Mouse (Mus musculus) mouse embryonic stem cell (cell line): Measurements from ENCODE around the gene Cdc42.

Source experiments
- in situ Hi-C, 2 experiments: fragments of 300-500 bp; cut with MboI; formaldehyde crosslinking; loops; 1 replicate in 1 of 2; 3 replicates in 1 of 2; pipeline ENCODE4 v1.14.3; 2019 to 2020; ENCODE audit warnings: low sequenced_read_pairs in 2 of 2, low pct_unique_long_range_greater_than_20kb in 1 of 2, mixed read lengths in 1 of 2; ENCODE audit not compliant: unreplicated experiment in 1 of 2

Cdc42 gene

DNA sequence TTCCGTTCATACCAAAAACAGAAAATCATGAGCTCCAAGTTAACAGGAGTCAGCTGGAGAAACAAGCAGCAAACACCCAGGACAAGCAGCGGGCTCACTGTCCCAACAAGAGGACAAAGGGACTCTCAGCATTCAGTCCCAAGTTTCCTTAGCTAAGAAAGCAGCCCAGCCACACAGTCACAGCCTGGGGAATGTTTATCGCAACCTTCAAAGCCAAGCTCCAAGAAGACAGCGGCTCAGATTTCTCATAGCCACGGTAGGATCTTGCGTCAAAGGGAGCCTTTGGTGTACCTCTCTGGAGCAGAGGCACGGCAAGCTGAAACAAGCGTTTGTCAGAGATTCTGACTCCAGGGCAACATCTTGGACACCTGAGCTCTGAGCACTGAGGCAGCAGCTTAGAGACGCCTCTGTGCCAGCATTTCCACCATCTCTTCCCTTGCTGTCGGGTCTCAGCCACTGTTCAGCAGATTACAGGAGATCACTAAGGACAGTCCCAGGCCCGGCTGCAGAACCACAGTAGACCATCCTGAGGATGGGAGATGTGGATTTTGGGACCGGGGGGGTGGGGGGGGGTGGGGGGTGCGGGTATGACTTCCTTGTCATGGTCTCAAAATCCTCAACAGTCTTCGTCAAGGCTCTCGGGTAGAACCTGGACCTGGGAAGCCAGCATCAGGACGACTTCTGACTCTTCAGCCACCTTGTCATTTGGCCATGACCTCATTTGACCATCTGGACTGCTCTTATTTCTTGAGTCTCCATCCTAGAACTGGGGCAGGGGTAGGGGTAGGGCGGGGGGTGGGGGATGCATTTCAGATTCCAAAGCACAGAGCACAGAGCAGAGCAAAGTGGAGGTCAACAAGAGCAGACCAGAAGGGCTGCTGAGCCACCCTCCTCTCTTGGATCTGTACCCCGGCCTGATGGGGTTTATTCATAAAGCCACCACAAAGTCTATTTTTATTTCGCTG lies 18.1 kb upstream of the Cdc42 start:
- in situ Hi-C loops: no loop called here

DNA sequence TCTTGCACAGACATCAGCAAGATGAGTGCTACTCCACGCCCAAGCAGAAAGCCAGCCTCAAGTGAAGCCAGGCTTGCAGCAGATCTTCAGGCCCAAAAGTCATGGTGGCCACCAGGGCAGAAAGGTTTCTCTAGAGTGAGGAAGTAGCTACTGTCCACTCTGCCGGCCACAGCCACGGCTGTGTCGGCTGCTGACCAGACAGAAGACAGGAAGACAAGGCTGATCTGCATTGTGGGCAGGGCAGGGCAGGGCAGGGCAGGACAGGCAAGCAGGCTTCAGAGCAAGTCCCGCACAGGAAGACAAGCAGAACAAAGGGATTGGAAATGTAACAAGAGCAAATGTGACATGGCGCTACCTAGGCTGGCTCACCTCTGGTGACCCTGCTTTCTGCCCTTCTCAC lies 16.2 kb upstream of the Cdc42 start:
- in situ Hi-C loops: no loop called here

DNA sequence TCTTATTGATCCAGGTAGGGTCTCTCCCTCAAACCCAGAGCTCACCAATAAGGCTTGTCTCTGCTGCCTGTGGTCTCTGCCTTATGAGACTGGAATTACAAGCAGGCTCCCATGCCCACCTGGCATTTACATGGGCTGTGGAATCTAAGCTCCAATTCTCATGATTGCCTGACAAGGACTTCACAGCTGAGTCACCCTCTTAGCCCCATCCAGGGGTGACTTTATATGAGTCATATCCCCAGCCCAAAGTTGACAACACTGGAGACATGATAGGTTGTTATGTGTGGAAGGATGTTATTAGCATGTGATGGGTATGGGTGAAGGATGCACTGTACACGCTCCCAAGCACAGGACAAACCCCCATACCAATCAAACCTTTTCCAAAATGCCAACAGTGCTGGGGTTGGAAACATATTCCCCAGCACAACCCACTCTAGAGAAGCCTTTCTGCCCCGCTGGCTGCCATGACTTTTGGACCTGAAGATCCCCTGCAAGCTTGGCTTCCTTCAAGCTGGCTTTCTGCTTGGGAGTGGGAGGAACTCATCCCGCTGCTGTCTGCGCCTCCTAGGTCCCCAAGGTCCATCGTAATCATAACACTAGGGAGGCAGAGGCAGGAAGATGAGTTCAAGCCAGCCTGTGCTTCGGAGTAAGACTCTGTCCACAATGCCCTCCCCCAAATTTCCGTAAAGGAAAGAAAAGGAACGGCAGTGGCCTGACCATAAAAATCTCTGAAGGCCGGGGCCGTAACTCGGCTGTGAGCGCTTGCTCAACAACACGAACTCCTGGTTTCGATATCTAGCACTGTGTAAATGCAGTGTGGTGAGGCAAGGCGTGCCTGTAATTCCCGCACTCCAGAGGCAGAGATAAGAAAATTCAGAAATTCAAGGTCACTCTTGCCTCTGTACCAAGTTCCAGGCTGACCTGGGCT lies 14.3 kb upstream of the Cdc42 start:
- in situ Hi-C loops: no loop called here

DNA sequence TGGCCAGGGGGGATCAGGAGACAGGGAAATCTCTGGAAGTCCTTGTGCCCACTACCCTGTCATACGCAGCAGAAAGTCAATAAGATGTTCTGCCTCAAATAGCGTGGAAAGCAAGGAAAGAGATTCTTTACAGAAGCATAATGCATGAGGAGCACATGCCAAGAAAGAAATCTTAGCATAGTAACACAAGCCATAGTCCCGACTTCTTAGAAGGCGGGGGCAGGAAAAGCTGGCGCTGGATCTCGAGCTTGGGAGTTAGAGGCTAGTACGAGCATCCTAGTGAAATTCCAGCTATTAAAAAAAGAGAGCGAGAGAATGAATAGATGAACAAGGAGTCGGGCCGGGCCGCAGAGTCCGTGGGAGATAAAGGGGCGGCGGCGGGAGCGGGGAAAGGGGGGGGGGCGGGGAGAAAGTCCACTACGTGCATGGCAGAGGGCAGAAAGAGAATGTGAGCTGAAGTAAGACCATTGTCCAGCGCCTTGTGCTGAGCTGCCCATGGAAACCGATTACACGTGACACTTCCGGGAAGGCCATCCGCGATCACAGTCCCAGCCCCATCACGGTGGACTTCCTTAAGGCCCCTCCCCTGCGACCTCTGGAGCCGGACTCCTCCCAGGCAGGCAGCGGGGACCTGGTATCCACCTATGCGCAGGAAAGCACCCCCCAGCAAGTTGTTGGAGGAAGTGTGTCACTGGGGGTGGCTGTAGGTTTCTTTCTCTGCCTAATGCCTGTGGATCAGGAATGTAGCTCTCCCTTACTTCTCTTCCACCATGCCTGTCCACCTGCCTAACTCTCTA lies 12.6 kb upstream of the Cdc42 start:
- in situ Hi-C loops: no loop called here

DNA sequence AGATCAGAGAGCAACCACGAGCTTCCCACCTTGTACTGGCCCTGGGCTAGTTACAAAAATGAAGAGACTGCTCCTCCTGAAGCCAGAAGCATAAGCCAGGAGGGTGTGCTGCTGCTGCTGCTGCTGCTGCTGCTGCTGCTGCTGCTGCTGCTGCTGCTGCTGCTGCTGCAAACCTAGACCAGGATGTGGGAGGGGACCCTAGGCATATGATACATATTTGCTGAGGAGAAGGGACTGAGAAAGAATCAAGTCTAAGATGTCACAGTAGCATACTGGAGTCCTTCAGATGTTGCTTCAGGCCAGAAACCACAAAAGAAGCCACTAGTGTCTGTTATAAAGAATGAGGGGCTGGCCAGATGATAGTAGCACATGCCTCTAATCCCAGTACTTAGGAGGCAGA lies 10.7 kb upstream of the Cdc42 start:
- in situ Hi-C loops: no loop called here

DNA sequence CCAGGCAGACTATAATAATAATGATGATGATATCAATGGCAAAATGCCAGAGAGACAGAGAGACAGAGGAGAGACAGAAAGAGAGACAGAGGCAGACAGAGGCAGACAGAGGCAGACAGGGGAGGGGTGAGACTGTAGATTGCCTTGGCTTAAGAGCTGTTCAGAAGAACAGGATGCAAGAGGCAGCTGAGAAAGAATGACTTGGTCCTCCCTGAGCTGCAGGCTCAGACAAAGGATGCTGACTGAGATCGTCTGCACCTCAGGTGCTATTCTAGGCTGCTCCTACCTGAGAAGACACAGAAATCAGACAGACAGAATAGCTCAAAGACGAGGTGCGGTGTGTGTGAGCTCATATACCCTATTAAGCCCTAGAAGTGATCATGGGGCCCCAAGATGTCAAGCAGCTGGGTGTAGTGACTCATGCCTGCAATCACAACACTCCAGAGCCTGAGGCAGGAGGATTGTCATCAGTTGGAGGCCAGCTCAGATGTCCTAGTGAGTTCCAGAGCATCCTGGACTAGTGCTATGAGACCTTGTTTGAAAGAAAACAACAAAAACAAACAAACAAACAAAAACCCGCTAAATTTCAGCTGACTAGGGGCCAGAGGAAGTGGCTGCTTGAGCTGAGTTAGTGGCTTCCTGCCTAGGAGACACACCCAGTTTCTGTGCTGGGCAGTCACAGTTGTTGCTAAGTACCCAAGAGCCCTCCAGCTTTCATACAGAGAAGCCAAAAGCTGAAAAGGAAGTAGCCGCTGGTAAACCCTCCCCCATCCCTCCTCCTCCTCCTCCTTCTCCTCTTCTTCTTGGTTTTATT lies 10.0 kb upstream of the Cdc42 start:
- in situ Hi-C loops: no loop called here

DNA sequence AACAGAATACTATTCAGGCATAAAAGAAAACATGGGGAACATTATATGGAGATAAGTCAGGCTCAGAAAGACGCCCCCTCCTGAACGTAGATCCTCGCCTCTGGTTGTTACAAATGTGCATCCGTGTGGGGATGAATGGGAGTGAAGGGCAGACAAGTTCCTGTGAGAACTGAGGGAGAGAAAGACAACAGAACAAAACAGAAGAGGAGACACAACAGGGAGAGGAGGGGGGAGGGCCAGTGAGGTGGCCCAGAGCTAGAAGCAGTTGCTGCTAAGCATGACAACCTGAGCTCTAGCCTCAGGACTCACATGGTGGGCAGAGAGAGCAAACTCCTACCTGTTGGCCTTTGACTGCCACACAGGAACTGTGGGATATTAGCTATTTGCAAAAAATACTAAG lies 8.6 kb upstream of the Cdc42 start:
- in situ Hi-C loops: no loop called here

DNA sequence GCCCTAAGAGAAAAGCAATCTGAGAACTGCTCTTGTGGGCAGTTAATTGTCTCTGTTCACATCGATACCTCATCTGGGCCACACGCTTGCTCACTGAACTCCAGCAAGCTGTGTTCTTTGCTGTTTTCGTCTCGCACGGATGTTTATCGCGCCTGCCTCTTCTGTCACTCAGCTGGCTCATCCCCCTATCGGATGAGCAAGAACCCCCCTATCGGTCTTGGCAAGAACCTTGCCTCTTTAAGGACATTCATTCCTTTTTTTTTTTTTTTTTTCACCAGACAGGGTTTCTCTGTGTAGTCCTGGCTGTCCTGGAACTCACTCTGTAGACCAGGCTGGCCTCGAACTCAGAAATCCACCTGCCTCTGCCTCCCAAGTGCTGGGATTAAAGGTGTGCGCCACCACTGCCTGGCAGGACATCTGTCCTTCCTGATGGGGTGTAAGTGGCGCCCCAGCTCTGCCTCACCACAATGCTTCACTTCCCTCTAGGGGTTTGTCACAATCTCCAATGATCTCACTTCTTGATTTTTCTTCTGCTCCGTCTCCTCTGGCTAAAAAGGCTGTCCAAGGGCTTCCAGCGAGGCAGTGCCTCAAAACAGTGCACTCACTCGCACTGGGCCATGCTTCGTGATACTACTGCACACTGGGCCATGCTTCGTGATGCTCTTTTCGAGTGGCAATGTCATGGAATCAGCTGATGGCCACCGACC lies 8.0 kb upstream of the Cdc42 start:
- in situ Hi-C loops: no loop called here

DNA sequence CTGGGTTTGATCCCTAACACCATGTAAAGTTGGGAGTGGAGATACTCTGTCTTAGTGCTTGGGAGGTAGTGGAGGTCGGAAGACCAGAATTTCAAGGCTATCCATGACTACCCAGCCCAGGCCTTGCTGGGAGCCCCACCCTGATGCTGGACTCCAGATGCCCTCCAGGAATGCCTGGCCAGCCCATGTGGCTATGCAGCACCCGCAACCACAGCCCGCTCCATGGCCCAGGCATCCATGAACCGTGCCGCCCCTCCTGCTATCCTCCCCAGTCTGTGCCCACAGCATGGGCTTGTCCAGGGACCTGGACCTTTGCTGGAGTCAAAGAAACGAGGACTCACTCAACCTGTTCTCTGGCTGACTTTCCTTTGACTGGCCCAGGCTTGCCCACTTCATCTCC lies 7.3 kb upstream of the Cdc42 start:
- in situ Hi-C loops: no loop called here

DNA sequence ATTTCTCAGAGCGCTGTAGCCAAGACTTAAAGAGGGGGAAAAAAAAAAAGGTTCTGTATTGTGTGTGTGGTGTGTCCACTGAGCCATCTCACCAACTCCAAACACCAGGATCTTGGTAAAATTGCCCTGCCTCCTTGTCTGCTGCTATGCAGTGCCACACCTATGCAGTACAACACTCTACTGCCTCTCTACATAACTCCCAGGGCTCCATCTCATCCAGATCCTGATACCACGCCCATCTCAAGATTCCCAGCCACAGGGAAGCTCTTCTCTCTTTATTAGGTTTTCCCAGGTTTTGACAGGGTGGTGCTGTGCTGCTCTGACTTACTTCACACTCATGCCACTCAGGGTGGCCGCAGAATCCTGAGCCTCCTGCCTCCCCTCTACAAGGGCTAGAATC lies 3.5 kb upstream of the Cdc42 start:
- in situ Hi-C loops: no loop called here

DNA sequence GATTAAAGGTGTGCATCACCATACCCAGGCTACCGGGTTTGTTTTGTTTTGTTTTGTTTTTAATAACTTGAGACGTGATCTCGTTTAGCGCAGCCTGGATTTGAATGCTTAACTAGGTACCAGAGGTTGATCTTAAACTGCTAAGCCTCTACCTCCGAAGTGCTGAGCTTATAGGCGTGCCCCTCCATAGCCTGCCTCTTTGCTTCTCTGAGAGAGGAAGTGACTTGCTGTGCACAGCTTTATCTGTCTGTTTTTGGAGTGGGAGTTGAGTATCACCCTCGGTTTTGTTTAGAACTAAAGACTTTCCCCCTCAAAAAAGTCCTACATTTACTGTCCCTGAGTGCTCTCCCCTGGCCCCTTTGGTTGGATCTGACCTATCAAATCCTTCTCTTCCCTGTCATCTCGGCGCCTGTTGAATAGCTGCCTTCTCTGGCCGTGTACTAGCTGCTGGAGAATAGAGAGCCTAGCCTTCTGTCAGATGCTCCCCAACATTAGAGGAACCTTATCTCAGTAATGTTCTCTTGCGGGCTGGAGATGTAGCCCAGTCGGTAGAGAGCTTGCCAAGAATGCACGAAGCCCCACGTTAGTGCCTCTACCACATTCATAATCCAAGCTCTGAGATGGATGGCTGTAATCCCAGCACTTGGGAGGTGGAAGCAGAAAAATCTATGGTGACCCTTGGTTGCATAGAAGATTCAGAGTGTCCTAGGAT lies 927 bp upstream of the Cdc42 start:
- in situ Hi-C loops: no loop called here

DNA sequence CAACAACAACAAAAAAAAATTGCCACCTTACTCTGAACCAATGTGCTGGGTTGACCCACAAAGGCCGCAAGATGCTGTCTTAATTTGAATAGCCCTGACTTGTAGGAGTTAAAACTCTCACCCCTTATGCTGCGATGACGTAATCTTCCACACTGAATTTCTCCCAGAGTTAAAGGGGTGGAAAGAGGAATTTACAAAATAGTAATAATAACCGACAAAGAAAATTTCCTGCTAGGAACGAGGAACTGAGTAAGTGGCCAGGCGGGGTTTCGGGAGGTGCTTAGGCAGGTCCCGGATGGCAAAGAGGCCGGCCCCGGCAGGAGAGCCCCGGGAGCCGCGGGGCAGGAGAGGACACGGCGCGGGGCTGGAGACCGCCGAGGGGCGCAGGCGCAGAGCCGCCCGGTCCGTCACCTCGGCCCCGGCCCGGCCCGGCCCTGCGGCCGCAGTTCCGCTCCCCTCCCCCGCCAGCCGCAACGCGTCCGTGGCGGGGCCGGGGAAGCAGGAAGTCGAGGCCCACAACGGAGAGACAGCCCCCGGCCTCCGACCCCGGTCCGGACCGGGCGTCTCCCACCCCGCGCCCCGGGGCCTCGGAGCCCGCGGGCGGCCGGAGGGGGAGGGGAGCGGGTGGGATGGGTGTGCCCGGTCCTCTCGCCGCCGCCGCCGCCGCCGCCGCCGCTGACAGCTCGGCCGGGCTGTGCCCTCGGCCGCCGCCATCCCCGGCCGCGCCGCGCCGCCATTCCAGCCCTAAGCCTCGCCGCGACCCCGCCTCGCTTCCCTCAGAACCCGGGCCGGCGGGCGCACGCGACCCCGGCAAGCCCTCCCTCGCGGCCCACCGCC lies 628 bp downstream of the Cdc42 start:
- in situ Hi-C loops: no loop called here

DNA sequence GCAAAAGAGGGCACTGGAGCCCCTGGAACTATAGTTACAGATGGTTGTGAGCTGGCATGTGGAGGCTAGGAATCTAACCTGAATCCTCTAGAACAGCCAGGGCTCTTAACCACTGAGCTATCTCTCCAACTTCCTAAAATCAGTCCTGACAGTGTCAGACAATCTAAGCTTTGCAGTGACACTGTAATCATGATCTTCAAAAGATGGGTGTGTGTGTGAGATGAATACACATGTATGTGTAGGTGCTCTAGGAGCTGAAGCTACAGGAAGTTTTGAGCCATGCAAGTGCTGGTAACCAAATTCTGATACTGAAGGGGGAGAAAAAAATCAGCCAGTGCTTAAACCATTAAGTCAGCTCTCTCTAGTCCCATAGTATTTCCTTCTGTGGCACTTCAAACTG lies 6.9 kb downstream of the Cdc42 start:
- in situ Hi-C loops: no loop called here

DNA sequence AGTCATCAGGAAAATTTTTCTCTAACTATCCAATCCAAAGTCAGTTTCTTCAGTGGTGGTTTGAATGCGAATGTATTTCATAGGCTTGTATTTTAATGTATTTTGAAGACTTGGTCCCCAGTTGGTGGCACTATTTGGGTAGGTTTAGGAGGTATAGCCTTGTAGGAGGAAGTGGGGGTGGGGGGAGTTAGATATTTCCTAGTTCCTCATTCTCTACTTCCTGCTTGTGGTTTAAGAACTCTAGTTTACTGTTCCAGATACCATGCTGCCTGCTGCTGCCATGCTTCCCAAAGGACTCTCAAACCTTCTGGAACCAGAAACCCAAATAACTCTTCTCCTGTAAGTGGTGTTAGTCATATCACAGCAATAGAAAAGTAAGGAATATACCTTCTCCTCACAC lies 11.7 kb downstream of the Cdc42 start:
- in situ Hi-C loops: no loop called here

DNA sequence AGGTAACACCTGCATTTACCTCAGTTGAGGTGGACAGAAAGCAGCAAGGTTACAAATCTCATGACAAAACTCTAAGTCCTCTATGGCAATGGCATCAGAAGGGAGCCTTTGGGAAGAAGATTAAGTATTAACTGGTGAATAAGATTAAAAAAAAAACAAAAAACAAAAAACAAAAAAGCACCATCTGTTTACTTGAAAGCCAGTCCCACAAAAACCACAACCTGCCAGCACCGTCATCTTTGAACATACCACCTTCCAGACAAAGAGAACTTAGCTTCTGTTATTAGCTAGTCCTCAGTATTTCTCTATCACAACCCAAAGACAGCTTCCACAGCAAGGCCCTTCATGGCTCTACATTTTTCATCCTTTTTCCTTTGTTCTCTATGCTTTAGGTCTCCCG lies 12.4 kb downstream of the Cdc42 start:
- in situ Hi-C loops: no loop called here

DNA sequence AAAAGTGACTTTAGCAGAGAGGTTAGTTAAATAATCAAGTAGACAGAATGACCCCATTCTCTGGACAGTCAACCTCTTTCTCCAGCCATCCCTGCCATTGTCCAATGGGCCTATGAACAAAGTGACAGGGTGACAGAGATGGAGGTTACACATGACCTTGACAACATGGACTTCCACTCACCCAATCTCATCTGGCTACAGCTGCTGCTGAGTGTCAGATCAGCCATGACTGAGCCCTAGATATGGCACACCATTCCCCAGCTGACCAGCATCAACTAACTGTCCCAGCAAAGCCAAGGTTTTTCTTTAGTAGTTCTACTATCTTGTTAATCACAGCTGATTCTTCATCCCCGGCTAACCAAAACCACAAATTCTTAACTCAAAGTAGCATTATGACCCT lies 14.7 kb downstream of the Cdc42 start:
- in situ Hi-C loops: no loop called here
